Mouse (Mus musculus) lung, postnatal 0 days (tissue): ENCODE results near the gene Sipa1l1.

Experiments
- CTCF ChIP-seq: IDR thresholded peaks from 2 replicates; pipeline ENCODE4 v1.5.1; 2016; ENCODE audit warnings: antibody characterized with exemption, mild to moderate bottlenecking
- EP300 ChIP-seq: IDR thresholded peaks from 2 replicates; pipeline ENCODE4 v1.6.1; 2016; ENCODE audit warnings: antibody characterized with exemption, mild to moderate bottlenecking, control low read depth

DNA sequence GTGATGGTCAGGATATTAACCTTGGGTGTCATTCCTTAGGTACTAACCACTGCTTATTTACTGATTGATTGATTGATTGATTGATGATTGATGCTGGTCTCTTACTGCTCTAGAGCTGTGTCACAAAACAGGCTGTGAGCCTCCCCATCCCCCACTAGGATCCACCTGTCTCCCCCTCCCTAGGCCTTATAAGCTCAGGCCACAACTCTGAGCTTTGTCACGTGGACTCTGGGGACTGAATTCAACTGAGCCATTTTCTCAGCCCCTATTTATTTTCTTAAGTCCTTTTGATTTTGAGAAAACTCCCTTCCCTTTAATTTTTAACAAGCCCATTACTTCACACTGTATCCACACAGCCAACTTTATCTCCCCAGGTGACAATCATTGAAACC lies 287.3 kb downstream of the Sipa1l1 start:
- TF ChIP-seq CTCF (no peak), EP300 (no peak)
